9 mouse cellular contexts compared by ENCODE assay signal in the genomic region with DNA sequence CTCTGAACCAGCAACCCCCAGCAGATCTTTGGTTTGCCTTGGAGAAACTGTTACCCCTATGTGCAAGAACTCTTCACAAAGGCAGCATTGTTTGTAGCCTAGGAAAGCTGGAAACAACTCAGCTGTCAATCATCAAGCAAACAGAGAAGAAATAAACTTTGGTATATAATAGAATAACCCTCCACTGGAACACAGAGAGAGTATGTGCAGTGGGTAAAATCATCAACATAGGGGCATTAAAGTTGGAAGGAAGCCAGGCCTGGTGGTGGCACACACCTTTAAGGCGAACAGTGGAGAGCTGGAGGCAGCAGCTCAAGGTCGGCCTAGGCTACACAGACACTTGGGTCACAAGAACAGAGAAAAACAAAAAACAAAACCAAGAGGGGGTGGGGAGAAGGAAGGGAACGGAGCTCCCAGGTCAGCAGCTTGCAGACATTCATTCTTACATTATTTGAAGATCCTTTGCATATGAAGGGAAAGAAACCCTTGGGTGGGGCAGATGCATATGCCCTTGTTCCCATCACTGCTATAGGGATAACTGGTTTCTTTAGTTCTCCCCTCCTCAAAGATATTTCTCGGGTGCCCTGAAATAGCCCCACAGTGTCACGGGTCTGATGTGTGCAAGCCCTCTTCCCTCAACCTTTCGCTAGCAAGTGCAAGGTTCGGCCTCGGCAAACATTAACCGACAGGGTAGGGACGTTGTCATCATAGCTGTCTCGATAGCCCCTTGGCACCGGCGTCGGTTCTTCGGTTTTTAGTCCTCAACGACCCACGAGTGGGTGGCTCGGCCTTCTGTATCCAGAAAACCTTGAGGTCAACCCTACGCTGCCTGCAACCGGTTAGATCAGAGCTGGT. TPM values are rescaled to one million over a fixed set of nuclear protein-coding genes. Genes with fewer than 3 reads are reported as not detected.
DNase-seq lines count a peak whose midpoint lies in the region; ATAC-seq and TF ChIP-seq lines count a peak whose summit lies in the region.
"Had no signal": no experiment of that assay in that cellular context is flagged by ENCODE, and none has a peak within 500 bp of the region (broad histone marks: within the 10 kb centered on the region; RNA-seq: fewer than 3 reads in every experiment).

No protein-coding gene starts in this region.

- 28% methylated on average over 20 of the region's 20 CpGs for WGBS in heart, embryonic 15.5 days
- 40% methylated on average over 20 of the region's 20 CpGs for WGBS in heart, adult 2 months
- 20% methylated on average over 20 of the region's 20 CpGs for WGBS in kidney, embryonic 15.5 days
- WGBS in midbrain, embryonic 13.5 days: 16% methylated on average over 20 of the region's 20 CpGs

- H3K79me2 ChIP-seq in heart, adult 2 months (replicated peaks; ENCODE audit: control insufficient read depth, insufficient read depth, low read length): no peaks in the 10 kb centered on the region

- ATAC-seq in heart, embryonic 15.5 days (replicated peaks; ENCODE audit: insufficient number of reproducible peaks, insufficient read depth, low FRiP score, low read depth): no peak
- peak; percentile 57 for ATAC-seq in kidney, embryonic 15.5 days (replicated peaks; ENCODE audit: low FRiP score)
- ATAC-seq in midbrain, embryonic 13.5 days: peak; percentile 31; the same call in 1 of the 2 replicates

- H3K27me3 ChIP-seq in heart, embryonic 15.5 days: no peaks in the 10 kb centered on the region
- H3K27me3 ChIP-seq in heart, adult 2 months (ENCODE audit: control insufficient read depth, insufficient read depth, low read length): no peaks in the 10 kb centered on the region
- no peaks in the 10 kb centered on the region for H3K27me3 ChIP-seq in kidney, embryonic 15.5 days
- H3K27me3 ChIP-seq in midbrain, embryonic 13.5 days: no peaks in the 10 kb centered on the region

- peak overlapping the region; percentile 25 for H3K27ac ChIP-seq in heart, embryonic 15.5 days
- H3K27ac ChIP-seq in heart, adult 2 months: no peak overlapping the region
- H3K27ac ChIP-seq in kidney, embryonic 15.5 days: peak overlapping the region; percentile 72
- H3K27ac ChIP-seq in midbrain, embryonic 13.5 days: peak overlapping the region; percentile 25; the same call in 1 of the 2 replicates
- H3K27ac ChIP-seq in gastrocnemius, adult 2 months: no peak overlapping the region

- TF ChIP-seq CTCF in heart, adult 2 months (IDR thresholded peaks at IDR 0.05): no peak
- no peak for TF ChIP-seq CTCF in gastrocnemius, adult 2 months (IDR thresholded peaks at IDR 0.05)

- no peaks in the 10 kb centered on the region for H3K9me3 ChIP-seq in heart, embryonic 15.5 days (replicated peaks)
- no peaks in the 10 kb centered on the region for H3K9me3 ChIP-seq in kidney, embryonic 15.5 days (replicated peaks)
- H3K9me3 ChIP-seq in midbrain, embryonic 13.5 days: no peaks in the 10 kb centered on the region

- no peak for TF ChIP-seq EP300 in heart, adult 2 months (IDR thresholded peaks at IDR 0.05; ENCODE audit: insufficient read depth, low read depth, low read length)

- no peak overlapping the region for H3K4me2 ChIP-seq in heart, embryonic 15.5 days
- H3K4me2 ChIP-seq in kidney, embryonic 15.5 days: peak overlapping the region; percentile 51
- H3K4me2 ChIP-seq in midbrain, embryonic 13.5 days (replicated peaks): no peak overlapping the region; the same call in 1 of the 2 replicates

- H3K36me3 ChIP-seq in heart, embryonic 15.5 days: no peaks in the 10 kb centered on the region
- H3K36me3 ChIP-seq in heart, adult 2 months (ENCODE audit: control insufficient read depth, insufficient read depth, low read length): no peaks in the 10 kb centered on the region
- H3K36me3 ChIP-seq in kidney, embryonic 15.5 days: no peaks in the 10 kb centered on the region
- H3K36me3 ChIP-seq in midbrain, embryonic 13.5 days: no peaks in the 10 kb centered on the region

- no peak overlapping the region for H3K4me3 ChIP-seq in heart, embryonic 15.5 days
- H3K4me3 ChIP-seq in heart, adult 2 months: no peak overlapping the region
- H3K4me3 ChIP-seq in kidney, embryonic 15.5 days (replicated peaks): 0 out of 2 replicates have a peak overlapping the region, but pooled peaks have one; percentile 17
- no peak overlapping the region for H3K4me3 ChIP-seq in midbrain, embryonic 13.5 days (replicated peaks)
- no peak overlapping the region for H3K4me3 ChIP-seq in gastrocnemius, adult 2 months

- no peak for TF ChIP-seq POLR2A in heart, adult 2 months (IDR thresholded peaks at IDR 0.05; ENCODE audit: insufficient read depth, low read depth, low read length)

- H3K9ac ChIP-seq in heart, embryonic 15.5 days: no peak overlapping the region
- no peak overlapping the region for H3K9ac ChIP-seq in heart, adult 2 months (ENCODE audit: low read depth, low read length)
- H3K9ac ChIP-seq in kidney, embryonic 15.5 days: no peak overlapping the region
- no peak overlapping the region for H3K9ac ChIP-seq in midbrain, embryonic 13.5 days (replicated peaks)

- intact Hi-C loops in heart, adult 2 months (cut with DNase I): no loop called here
- intact Hi-C loops in gastrocnemius, adult 2 months (cut with DNase I): no loop called here

- DNase-seq in heart, adult 2 months: no peak
- peak; percentile 40 for DNase-seq in fibroblast of lung, adult 2 months (ENCODE audit: low read depth)
- no peak for DNase-seq in gastrocnemius, adult 2 months
- no peak for DNase-seq in adrenal gland, postnatal 4 days (ENCODE audit: low spot score in 2 of 2)
- DNase-seq in urinary bladder, postnatal 25 days (ENCODE audit: low spot score): no peak
- DNase-seq: thymus, adult 18-20 months had no signal

- peaks cover 6% of the 10 kb centered on the region for H3K4me1 ChIP-seq in heart, embryonic 15.5 days (replicated peaks)
- no peaks in the 10 kb centered on the region for H3K4me1 ChIP-seq in heart, adult 2 months (ENCODE audit: control insufficient read depth, insufficient read depth, low read length)
- H3K4me1 ChIP-seq in kidney, embryonic 15.5 days: peaks cover 20% of the 10 kb centered on the region
- H3K4me1 ChIP-seq in midbrain, embryonic 13.5 days (replicated peaks): peaks cover 15% of the 10 kb centered on the region

RNA-seq across cellular contexts. Expression of gene Derl3, which starts 11.4 kb away (rescaled TPM):
- polyA plus RNA-seq in heart, embryonic 15.5 days (2015; fragmentation: Nextera tagmentation; extraction: Ambion mirVana): 1.4 and 1.9 TPM in 2 replicates
- under 1 TPM; 0.50 to 0.65 TPM for total RNA-seq in heart, adult 2 months (2021)
- 1.0 and 1.3 TPM in 2 replicates for polyA plus RNA-seq in heart, adult 2 months (2012; rRNA removed)
- polyA plus RNA-seq in kidney, embryonic 15.5 days (2015; fragmentation: Nextera tagmentation; extraction: Ambion mirVana): 3.3 and 5.0 TPM in 2 replicates
- 1.9 and 2.1 TPM in 2 replicates for polyA plus RNA-seq in midbrain, embryonic 13.5 days (2015; fragmentation: Nextera tagmentation; extraction: Ambion mirVana)
- total RNA-seq in gastrocnemius, adult 2 months (2021): under 1 TPM in 1 of 2 experiments, not detected in 1; 0.45 TPM
- total RNA-seq in adrenal gland, postnatal 4 days (2021): 1 to 10 TPM; 3.0 to 6.0 TPM

RNA-seq across cellular contexts. Expression of gene Mif, which starts 21.8 kb away (rescaled TPM):
- polyA plus RNA-seq in heart, embryonic 15.5 days (2015; fragmentation: Nextera tagmentation; extraction: Ambion mirVana): 1,758 and 1,798 TPM in 2 replicates
- total RNA-seq in heart, adult 2 months (2021): 100 to 1,000 TPM; 200 to 220 TPM
- polyA plus RNA-seq in heart, adult 2 months (2012; rRNA removed): 375 and 556 TPM in 2 replicates
- 2,032 and 2,056 TPM in 2 replicates for polyA plus RNA-seq in kidney, embryonic 15.5 days (2015; fragmentation: Nextera tagmentation; extraction: Ambion mirVana)
- 1,337 and 1,364 TPM in 2 replicates for polyA plus RNA-seq in midbrain, embryonic 13.5 days (2015; fragmentation: Nextera tagmentation; extraction: Ambion mirVana)
- total RNA-seq in gastrocnemius, adult 2 months (2021): 100 to 1,000 TPM; 147 to 168 TPM
- total RNA-seq in adrenal gland, postnatal 4 days (2021): 100 to 1,000 TPM; 294 to 301 TPM

RNA-seq across cellular contexts. Expression of gene Smarcb1, which starts 39.6 kb away (rescaled TPM):
- 93.7 and 118 TPM in 2 replicates for polyA plus RNA-seq in heart, embryonic 15.5 days (2015; fragmentation: Nextera tagmentation; extraction: Ambion mirVana)
- total RNA-seq in heart, adult 2 months (2021): 10 to 100 TPM; 21.1 to 23.3 TPM
- polyA plus RNA-seq in heart, adult 2 months (2012; rRNA removed): 19.6 and 20.0 TPM in 2 replicates
- 219 and 239 TPM in 2 replicates for polyA plus RNA-seq in kidney, embryonic 15.5 days (2015; fragmentation: Nextera tagmentation; extraction: Ambion mirVana)
- 323 and 327 TPM in 2 replicates for polyA plus RNA-seq in midbrain, embryonic 13.5 days (2015; fragmentation: Nextera tagmentation; extraction: Ambion mirVana)
- 10 to 100 TPM; 13.0 to 17.7 TPM for total RNA-seq in gastrocnemius, adult 2 months (2021)
- 10 to 100 TPM; 91.2 to 95.2 TPM for total RNA-seq in adrenal gland, postnatal 4 days (2021)

RNA-seq across cellular contexts. Expression of gene Gstt2, which starts 44.6 kb away (rescaled TPM):
- polyA plus RNA-seq in heart, embryonic 15.5 days (2015; fragmentation: Nextera tagmentation; extraction: Ambion mirVana): 10.4 and 16.3 TPM in 2 replicates
- 10 to 100 TPM in 1 of 2 experiments, 1 to 10 TPM in 1; 8.0 to 12.8 TPM for total RNA-seq in heart, adult 2 months (2021)
- polyA plus RNA-seq in heart, adult 2 months (2012; rRNA removed): 53.4 and 69.1 TPM in 2 replicates
- 38.2 and 39.6 TPM in 2 replicates for polyA plus RNA-seq in kidney, embryonic 15.5 days (2015; fragmentation: Nextera tagmentation; extraction: Ambion mirVana)
- polyA plus RNA-seq in midbrain, embryonic 13.5 days (2015; fragmentation: Nextera tagmentation; extraction: Ambion mirVana): 5.8 and 5.9 TPM in 2 replicates
- 1 to 10 TPM; 2.3 to 4.2 TPM for total RNA-seq in gastrocnemius, adult 2 months (2021)
- total RNA-seq in adrenal gland, postnatal 4 days (2021): 10 to 100 TPM; 33.0 to 41.5 TPM

RNA-seq across cellular contexts. Expression of gene Chchd10, which starts 51.1 kb away (rescaled TPM):
- 530 and 565 TPM in 2 replicates for polyA plus RNA-seq in heart, embryonic 15.5 days (2015; fragmentation: Nextera tagmentation; extraction: Ambion mirVana)
- 1,000 to 10,000 TPM; 1,811 to 2,042 TPM for total RNA-seq in heart, adult 2 months (2021)
- polyA plus RNA-seq in heart, adult 2 months (2012; rRNA removed): 1,155 and 2,061 TPM in 2 replicates
- polyA plus RNA-seq in kidney, embryonic 15.5 days (2015; fragmentation: Nextera tagmentation; extraction: Ambion mirVana): 140 and 148 TPM in 2 replicates
- polyA plus RNA-seq in midbrain, embryonic 13.5 days (2015; fragmentation: Nextera tagmentation; extraction: Ambion mirVana): 15.1 and 17.1 TPM in 2 replicates
- 1,000 to 10,000 TPM; 1,469 to 1,586 TPM for total RNA-seq in gastrocnemius, adult 2 months (2021)
- total RNA-seq in adrenal gland, postnatal 4 days (2021): 100 to 1,000 TPM; 310 to 396 TPM

Comparison
In these comparisons a context has a peak if more than half of its experiments do, and no peak if none do; other contexts are left out.
1. H3K27ac ChIP-seq: peak in heart, embryonic 15.5 days (single experiment), kidney, embryonic 15.5 days (single experiment) and midbrain, embryonic 13.5 days (single experiment); none in heart, adult 2 months (single experiment) and gastrocnemius, adult 2 months (single experiment).